Comparison of ENCODE assay signal across 1 mouse cellular context in genomic region chr5:31218294-31218693, GRCm38 (mm10).
TF ChIP-seq lines count a peak whose summit lies in the region.

No protein-coding gene starts in this region.

TF ChIP-seq in myocyte, 11 proteins besides CTCF, POLR2A, EP300 and RAD21 (continued from another document):
- no peak for TF ChIP-seq MYOG (IDR thresholded peaks at IDR 0.05; ENCODE audit: control insufficient read depth in 1 of 3, insufficient read depth in 1 of 3, insufficient read length in 2 of 3, low read depth in 2 of 3)
- TF ChIP-seq USF1 (IDR thresholded peaks at IDR 0.05; ENCODE audit: low read depth): no peak
- no peak for TF ChIP-seq CEBPB (IDR thresholded peaks at IDR 0.05; ENCODE audit: insufficient read depth, poor library complexity, severe bottlenecking)
- TF ChIP-seq TCF3 (IDR thresholded peaks at IDR 0.05; ENCODE audit: insufficient read length, low read depth): no peak
- TF ChIP-seq E2F4 (IDR thresholded peaks at IDR 0.05; ENCODE audit: insufficient read depth): no peak
